Mouse (Mus musculus) urinary bladder, adult 18-20 months (tissue): ENCODE measurements around the gene Nkiras2.
"Not testable (repeated sequence)": the region's sequence is repeated elsewhere in the genome, so short reads cannot be mapped to it uniquely, and the experiment has no call there.

Source experiments
- DNase-seq, 2 experiments: peaks; one replicate each; pipeline ENCODE4 v3.0.0; 2022; ENCODE audit warnings: low spot score in 2 of 2, mixed read lengths in 2 of 2

Nkiras2 gene

DNA sequence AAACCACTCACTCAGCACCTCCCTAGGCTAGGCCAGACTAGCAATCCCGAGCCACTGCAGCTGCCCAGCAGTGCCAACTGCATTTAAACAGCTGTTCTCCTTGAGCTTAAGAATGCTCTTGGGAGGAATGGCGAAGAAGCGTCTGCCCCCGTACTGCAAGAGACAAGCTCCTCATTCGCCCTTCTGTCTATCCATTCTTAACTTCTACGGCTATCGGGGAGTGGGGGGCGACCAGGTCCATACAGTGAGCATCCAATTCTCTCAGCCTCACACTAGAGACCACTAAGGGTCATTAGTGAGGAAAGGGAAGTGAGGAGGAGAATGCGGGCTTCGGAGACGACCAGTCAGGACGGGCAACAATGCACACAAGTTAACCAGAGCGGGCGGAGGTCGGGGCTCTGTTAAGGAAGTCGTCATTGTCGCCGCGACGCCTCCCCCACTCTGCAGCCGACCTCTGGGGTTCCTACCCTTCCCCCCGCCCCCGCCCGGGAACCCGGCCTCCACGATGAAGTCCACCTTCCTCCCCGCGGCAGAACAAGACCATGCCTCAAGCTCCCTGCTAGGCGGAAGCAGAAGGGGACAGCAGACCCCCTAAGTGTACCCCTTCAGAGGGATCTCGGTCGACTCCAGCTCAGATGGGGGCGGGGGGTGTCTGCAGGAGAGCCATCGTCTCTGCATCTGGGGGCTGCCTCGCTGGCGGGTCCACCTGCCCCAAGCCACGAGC, at the start of gene Nkiras2:
Gene Nkiras2, plus strand, starts transcription at position 484 of the 724 bp plus-strand sequence.
- peak in 1 of 2 experiments; percentile 28 for DNase-seq

DNA sequence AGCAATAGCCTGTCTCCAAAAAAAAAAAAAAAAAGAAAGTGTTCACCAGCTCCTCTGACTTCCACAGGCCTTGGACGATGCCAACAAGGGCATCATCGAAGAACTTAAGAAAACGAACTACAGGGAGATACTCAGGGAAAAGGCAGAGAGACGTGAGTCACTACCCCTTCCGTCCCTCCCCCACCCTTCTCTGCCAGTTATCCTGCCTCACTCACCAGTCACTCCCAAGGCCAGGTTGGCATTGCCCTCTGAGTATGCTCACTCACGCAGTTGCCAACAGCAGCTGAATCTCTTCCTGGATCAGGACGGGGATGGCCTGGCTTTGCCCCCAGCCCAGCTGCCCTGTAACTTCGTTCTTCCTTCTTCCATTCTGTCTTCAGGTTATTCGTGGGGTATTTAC, 49.3 kb upstream of the Nkiras2 start:
- no peak for DNase-seq

DNA sequence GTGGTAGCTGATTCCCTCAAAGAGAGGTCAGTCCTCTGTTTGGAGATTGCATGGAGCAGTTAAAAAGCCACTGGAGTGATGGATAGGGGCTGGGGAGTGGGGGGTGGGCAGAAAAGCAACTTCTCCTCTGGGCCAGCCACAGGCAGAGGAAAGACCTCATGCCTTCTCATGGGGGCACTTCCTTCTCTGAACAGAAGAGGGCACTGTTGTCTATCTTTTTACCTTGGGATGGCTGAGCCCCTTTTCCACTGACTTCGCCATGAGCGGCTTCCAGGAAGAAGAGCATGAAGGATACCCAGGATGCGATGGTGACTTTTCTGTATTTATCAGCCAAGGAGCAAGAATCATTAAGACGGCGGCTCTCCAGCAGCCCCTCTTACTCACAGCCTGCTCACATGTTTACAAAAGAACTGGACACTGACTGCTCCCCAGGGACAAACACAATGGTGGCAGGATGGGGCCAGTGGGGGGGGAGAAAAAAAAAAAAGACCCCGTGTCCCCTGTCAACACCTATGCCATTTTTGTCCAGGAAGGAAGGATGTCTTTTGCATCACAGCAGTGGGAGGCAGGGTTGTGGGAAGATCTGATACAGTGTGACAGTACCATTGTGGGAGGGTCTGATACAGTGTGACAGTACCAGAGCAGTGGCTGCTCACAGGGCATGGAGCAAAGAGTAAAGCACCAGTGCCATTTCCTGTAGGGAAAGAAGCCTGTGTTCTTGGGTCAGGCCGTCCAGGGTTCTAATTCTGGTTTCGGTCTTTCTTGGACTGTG, 48.4 kb upstream of the Nkiras2 start:
- peak; percentile 45 to 59 for DNase-seq

DNA sequence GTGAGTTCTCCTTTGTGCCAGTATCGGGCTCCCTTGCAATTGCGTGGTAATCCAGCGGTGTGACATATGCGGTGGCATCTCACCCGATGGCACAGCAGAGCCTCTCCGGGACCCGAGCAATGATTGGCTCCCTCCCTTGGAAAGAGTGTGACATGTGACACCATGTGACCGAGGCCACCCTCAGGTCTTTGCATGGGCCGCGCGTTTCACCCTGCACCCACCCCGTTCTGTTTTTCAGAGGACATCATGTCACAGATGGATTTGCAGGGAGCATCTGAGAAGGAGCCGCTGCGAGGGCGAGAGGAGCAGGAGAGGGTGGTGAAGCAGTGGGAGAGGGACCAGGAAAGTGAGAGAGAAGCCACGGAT, 47.9 kb upstream of the Nkiras2 start:
- DNase-seq, result no peak

DNA sequence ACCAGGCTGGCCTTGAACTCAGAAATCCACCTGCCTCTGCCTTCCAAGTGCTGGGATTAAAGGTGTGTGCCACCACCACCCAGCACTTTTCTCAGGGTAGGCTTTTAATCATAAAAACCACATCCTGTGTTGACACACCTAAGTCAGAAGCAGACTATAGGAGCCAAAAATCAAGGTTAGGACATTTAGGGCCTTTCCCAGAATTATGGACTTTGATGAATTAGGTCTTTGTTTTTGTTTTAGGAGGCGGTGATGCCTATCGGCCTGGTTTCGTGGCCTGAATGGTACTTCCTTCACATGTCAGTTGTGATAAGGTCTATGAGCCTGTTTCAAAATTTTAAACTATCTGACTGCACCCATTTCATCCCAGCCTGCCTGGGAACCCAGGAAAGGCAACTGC, 44.9 kb upstream of the Nkiras2 start:
- DNase-seq, result no peak

DNA sequence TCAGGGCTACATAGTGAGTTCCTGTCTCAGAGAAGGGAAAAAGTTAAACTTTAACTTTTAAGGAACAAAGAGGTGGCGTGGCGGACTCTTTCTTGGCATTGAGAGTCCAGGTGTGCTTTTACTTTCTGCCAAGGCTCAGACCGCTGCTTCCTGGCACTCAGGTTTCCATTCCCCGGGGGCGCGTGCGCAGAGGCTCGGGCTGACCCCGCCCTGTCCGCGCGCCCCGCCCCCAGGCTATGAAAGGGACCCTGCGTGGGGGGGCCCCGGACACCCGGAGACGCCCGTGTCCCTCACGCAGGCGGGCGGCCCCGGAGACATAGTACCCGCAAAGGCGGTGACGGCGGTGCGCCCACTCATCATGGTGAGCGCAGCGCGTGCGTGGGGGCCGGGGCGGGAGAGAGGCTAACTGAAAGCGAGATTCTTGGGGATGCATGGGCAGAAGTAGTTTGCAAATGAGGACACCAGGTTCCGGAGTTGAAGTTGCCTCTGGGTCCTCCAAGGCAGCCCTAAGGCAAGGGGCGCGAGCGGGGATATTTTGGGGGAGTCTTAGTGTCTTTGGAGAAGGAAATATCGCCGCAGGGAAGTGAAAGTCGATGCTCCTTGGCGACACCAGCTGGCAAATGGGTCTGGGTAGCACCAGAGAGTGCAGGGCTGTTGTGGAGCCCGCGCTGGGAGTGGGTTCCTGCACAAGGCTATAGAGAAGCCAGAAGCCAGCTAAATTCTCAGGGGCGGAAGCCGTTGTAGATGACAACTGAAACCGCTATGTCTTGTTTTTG, 44.1 kb upstream of the Nkiras2 start, which contains the start of gene Cnp:
Gene Cnp, plus strand, starts transcription at position 197 of the 776 bp plus-strand sequence.
- peak; percentile 62 to 63 for DNase-seq

DNA sequence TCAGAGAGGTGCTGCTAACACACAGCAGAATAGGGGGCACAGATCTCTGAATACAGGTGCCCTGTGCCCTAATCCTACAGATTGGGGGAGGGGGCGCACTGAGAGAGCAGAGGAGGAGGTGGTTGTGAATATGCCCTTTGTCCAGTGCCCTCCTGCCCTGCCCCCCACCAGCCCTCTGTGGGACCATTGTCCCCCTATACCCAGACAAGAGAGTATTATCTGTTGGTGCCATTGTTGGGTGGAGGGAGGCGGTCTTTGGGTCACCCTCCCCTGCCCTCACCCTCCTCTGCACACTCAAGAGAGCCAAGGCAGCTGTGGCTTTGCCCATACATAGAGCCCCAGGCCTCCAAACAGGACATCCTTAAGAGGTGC, 43.6 kb upstream of the Nkiras2 start:
- DNase-seq, result no peak

DNA sequence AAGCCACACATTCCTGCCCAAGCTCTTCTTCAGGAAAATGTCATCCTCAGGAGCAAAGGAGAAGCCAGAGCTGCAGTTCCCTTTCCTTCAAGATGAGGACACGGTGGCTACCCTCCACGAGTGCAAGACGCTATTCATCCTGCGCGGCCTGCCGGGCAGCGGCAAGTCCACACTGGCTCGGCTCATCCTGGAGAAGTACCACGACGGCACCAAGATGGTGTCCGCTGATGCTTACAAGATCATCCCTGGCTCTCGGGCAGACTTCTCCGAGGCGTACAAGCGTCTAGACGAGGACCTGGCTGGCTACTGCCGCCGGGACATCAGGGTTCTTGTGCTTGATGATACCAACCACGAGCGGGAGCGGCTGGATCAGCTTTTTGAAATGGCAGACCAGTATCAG, 42.8 kb upstream of the Nkiras2 start:
- DNase-seq, result no peak

DNA sequence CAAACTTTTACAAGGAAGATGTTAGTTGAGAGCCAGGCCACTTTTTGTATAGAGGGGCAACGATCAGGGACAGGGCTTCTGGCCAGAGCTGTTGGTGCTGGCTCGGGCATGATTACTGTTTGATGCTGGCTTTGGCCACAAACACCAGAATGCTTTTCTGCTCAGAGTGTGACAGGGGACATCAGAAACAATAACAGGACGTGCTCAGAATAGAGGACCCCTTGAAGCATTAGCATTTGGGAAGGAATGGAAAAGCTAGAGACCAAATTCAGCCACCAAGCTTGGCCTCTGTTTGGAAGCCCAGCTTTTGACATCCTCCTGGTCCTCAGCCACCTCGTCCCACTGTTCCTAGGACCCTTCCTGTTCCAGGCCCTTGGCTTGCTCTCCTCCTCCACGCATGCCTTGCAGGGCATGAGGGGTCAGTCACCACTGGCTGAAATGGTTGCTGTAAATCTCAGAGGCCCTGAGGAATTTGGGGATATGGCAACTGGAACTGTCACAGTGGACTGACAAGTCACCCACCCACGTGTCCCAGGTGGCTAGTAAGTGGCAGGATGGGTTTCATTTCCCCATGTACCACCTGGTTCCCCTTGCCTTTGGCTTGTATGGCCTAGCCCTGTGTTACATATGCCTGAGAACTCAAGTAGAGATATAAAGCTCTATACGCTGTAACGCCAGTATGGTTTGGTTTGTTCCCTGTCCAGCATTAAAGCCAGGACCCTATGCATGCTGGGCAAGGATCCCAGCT, 41.0 kb upstream of the Nkiras2 start:
- DNase-seq, result no peak

DNA sequence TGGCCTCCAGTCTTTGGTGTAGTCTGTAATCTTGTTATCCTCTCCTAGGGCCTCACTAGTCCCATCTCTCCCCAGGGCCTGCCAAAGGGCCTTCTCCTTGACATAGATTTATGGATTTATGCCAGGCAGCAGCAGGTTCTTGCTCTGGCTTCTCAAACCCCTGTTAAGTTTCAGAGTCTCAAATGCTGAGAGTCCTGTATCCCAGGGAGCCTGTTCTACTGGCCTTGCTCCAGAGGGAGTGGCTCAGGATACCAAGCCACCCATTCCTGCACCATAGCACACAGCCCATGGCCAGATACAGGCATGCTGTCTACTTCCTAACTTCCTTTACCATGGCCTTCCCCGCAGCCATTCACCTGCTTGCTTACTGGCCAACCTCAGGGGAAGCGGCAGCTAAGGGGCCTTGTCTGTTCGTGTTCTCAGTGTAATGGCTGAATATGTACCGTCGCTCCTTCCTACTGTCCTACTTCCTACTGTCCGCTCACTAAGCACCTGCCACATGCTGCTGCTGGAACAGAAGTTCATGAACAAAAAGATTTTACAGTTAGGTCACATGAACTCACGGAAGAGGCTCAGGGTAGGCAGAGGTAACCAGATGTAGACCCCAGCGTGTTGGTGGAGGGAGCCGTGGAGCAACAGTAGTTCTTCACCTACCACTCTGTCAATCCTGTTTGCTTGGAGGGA, 39.8 kb upstream of the Nkiras2 start:
- no peak for DNase-seq

DNA sequence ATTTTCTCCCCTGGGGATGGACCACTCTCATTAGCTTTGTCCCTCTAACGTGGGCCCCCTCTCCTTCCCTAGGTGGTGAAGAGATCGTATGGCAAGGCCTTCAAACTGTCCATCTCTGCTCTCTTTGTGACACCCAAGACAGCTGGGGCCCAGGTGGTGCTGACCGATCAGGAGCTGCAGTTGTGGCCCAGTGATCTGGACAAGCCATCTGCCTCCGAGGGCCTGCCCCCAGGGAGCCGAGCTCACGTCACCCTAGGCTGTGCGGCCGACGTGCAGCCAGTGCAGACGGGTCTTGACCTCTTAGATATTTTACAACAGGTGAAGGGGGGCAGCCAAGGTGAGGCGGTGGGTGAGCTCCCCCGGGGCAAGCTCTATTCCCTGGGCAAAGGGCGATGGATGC, 38.8 kb upstream of the Nkiras2 start:
- DNase-seq, result no peak

DNA sequence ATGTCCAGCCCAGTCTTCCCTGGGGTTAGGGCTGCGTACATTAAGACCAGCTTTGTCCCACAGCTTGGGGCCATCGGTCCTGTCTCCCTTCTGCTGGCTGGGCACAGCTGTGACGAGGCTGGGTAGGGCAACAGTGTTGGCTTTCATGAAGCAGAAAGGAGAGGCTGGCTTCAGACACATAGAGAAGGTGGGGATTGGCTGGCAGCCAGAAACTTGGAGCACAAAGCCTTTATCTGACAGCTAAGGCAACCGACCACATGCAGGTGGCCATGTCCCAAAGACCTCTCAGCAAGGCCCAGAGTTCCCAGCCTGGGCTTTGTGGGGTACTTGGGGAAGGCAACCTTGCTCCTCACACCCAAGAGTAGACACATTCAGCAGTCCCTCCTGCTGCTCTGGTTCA, 37.3 kb upstream of the Nkiras2 start:
- no peak for DNase-seq

DNA sequence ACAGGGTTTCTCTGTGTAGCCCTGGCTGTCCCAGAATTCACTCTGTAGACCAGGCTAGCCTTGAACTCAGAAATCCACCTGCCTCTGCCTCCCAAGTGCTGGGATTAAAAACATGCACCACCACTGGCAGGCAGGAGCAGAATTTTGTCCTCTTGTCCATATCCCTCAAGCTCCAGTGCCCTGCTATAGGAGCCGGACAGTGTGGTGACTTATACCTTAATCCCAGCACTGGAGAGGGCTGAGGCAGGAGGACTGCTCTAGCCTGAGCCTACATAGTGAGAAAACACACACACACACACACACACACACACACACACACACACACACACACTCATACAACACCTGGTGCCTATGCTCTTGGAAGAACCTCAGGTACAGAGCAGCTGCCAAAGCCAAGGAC, 36.6 kb upstream of the Nkiras2 start:
- not testable (repeated sequence) for DNase-seq

DNA sequence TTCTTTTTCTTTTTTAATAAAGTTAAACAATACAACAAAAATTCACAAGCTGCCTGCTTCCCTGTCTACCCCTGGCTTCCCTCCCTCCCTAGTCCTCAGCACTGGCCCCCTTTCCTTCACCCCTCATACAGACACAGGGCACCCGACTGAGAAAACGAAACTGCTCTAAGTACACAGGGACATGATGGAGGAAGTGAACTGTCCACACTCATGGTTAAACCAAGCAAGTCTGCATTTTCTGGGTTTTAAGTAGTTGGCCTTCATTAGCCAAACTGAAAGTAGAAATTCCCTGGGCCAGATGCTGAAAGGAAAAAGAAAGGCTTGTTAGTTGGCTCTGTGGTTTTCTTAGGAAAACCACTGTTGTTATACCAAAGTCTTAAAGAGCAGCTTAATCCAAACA, 36.2 kb upstream of the Nkiras2 start:
- no peak for DNase-seq

DNA sequence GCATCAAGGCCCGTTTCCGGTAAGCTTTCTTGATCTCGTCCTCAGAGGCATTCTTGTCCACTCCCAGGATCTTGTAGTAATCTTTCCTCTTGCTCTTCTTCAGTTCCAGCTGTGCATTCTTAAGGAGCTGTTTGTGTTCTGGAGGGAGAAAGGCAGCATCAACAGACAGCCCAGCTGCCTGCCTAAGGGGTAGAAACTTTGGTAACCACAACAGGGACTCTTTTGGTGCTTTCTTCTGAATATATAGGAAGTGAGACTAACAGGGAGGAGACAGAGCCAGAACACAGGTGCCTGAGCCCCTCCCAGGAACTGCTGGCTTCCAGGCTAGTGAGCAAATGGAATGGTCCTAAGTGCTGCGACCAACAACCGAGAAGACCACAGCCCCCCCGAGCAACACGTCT, 34.5 kb upstream of the Nkiras2 start:
- DNase-seq, result no peak

DNA sequence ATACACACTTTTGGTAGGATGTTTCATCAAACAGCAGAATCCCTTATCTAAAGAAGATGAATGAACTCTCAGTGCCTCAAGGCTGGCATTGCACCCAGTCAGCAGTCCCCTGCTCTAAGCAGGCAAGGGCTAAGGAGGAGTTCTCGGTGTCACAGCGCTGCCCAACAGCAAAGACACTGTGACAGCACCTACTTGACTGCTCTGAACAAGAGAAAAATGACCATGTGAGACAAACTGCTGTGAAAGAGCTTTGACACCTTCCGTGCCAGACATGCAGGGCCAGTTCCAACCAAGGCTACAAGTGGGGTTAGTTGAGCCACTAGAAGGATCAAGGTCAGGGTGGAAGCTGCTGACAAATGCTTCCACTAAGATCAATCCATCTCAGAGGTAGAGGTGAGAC, 33.9 kb upstream of the Nkiras2 start:
- no peak for DNase-seq

DNA sequence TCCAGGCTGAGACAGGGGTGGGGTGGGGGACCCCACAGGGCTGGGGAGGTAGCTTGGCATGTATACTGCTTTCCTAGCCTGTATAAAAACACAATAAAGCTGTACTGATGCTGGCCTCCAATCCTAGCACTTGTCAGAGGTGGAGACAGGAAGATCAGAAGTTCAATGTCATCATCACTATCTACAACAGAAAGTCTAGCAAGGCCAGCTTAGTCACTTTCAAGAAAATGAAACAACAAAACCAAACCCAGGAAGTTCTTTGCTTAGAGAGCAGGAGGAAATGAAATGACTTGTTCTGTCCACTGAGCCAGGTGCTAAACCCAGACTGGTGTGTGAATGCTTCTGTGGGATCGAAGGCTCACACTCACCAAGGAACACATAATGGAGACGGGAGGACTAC, 30.6 kb upstream of the Nkiras2 start:
- no peak for DNase-seq

DNA sequence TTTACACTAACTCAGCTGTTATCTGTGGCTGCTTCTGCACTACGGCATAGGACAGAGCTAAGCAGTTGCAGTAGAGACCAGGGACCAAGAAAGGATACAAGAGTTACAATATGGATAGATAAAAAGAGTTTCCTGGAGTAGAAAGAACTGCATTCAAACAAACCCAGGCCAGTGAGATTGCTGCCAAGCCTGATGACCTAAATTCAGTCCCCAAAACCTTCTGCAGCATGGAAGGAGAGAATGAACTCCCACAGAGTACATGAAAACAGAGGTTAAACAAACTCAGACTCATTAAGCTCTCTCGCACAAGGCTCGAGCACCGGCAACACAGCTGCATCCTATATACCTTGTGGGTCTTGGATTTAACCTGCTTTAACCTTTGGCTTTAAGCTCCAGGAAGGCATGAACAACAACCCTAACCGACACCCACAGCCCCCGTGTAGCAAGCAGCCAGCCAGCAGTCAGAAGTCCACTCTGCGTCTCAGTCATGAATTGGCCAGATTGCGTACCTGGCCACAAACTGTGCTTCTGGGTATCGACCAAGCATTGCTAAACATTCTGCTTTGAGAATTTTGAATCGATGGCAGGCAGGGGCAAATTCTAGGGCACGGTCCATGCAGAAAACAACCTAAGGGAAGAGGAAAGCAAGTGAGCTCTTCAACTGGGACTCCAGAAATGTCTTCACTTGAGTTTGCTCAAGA, 26.5 kb upstream of the Nkiras2 start:
- DNase-seq, result no peak

DNA sequence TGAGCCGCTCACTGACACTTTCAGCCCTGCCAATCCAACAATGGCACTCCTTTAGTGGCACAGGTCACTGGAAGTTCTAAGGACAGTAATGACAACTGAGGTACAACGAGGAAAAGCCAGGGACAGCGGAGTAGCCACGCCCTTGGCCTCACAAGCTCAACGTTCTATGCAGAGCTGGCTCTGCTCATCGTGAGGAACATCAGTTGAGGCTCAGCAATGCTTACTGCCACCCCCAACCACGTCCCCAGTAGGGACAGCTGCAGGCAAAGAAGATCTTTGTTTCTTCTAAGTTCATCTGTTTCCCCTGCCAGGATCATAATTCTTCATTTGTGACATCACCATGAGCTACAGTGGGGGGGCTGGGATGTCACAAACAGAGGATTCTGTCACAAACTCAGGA, 24.4 kb upstream of the Nkiras2 start:
- no peak for DNase-seq

DNA sequence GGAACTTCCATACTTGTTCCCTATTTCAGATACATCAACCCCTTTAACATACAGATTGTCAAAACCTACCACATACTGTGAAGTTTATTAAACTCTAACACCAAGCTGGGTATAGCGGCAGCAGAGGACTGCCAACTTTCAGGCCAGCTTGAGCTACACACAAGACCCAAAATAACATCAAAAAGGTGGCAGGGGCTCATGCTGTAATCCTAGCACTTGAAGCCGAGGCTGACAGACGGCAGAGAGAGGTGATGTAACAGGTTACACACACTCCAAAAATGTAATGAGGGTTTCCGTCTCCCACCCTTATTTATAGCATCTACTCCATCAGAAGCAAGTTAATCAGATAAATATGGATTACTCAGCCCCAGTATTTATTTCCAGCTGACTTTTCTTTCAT, 23.5 kb upstream of the Nkiras2 start:
- DNase-seq, result no peak

DNA sequence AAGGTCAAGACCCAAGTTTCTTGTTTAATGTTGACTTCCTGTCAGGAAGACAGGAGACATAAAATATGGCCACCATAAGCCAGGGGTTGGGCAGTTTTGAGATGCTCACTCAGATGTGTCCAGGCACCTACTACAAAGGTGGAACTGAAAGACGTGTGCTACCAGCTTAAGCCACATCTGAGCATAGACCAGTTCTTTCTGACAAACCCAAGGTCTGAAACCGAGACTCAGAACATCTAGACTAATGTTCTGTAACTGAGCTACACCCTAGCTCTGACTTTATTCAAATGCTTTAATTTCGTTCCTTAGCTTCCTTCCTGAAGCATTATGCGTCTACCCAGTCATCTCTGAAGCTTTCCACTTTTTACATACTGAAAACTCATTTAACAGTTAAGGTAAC, 21.0 kb upstream of the Nkiras2 start:
- no peak for DNase-seq
